In genomic region chr3:151788622-151789021, GRCm38 (mm10) we compare ENCODE assay signal across 29 mouse cellular contexts. TPM values are rescaled to one million over a fixed set of nuclear protein-coding genes. Genes with fewer than 3 reads are reported as not detected.
DNase-seq lines count a peak whose midpoint lies in the region; ATAC-seq and TF ChIP-seq lines count a peak whose summit lies in the region.
"Had no signal": no experiment of that assay in that cellular context is flagged by ENCODE, and none has a peak within 500 bp of the region (broad histone marks: within the 10 kb centered on the region; RNA-seq: fewer than 3 reads in every experiment).

No protein-coding gene starts in this region.

- DNase-seq in forebrain, postnatal 0 days: peak; percentile 27
- DNase-seq in forebrain, embryonic 10.5 days (ENCODE audit: extremely low spot score, low spot score): no peak
- DNase-seq in neural tube, embryonic 11.5 days (ENCODE audit: low spot score): no peak
- no peak for DNase-seq in neural tube, embryonic 10.5 days (ENCODE audit: extremely low spot score, low spot score)
- DNase-seq in retina, postnatal 1 day: no peak
- DNase-seq: adrenal gland, adult 8-10 months; adrenal gland, postnatal 14 days; adrenal gland, postnatal 36 days; B cell, adult 2 months; cerebellum, adult 11-12 months; cerebellum, adult 2 months; cerebellum, adult 9-10 months; cerebellum, postnatal 10 days; cerebellum, postnatal 25 days had no signal

- H3K4me1 ChIP-seq in forebrain, embryonic 15.5 days: no peaks in the 10 kb centered on the region
- H3K4me1 ChIP-seq in forebrain, embryonic 12.5 days: no peaks in the 10 kb centered on the region
- 0 out of 2 replicates have a peak, but pooled peaks cover 3% of the 10 kb centered on the region for H3K4me1 ChIP-seq in forebrain, postnatal 0 days (ENCODE audit: insufficient read depth)
- no peaks in the 10 kb centered on the region for H3K4me1 ChIP-seq in forebrain, embryonic 10.5 days
- H3K4me1 ChIP-seq in neural tube, embryonic 11.5 days (ENCODE audit: control insufficient read depth, insufficient read depth, low read length): no peaks in the 10 kb centered on the region
- H3K4me1 ChIP-seq: embryonic facial prominence, embryonic 13.5 days; embryonic facial prominence, embryonic 15.5 days had no signal

- no peaks in the 10 kb centered on the region for H3K27me3 ChIP-seq in forebrain, embryonic 15.5 days
- no peaks in the 10 kb centered on the region for H3K27me3 ChIP-seq in forebrain, embryonic 12.5 days
- no peaks in the 10 kb centered on the region for H3K27me3 ChIP-seq in forebrain, postnatal 0 days (ENCODE audit: insufficient read depth, low read length)
- no peaks in the 10 kb centered on the region for H3K27me3 ChIP-seq in forebrain, embryonic 10.5 days (ENCODE audit: poor library complexity, severe bottlenecking)
- no peaks in the 10 kb centered on the region for H3K27me3 ChIP-seq in neural tube, embryonic 11.5 days (ENCODE audit: control insufficient read depth, insufficient read depth, low read length)
- H3K27me3 ChIP-seq: CH12.LX; embryonic facial prominence, embryonic 13.5 days; embryonic facial prominence, embryonic 15.5 days had no signal

- TF ChIP-seq CTCF in forebrain, postnatal 0 days (IDR thresholded peaks at IDR 0.05; ENCODE audit: low read depth): no peak

- H3K9ac ChIP-seq in forebrain, embryonic 15.5 days (replicated peaks): no peak overlapping the region
- H3K9ac ChIP-seq in forebrain, embryonic 12.5 days: no peak overlapping the region
- no peak overlapping the region for H3K9ac ChIP-seq in forebrain, postnatal 0 days
- no peak overlapping the region for H3K9ac ChIP-seq in neural tube, embryonic 11.5 days (ENCODE audit: low read length)
- H3K9ac ChIP-seq: embryonic facial prominence, embryonic 13.5 days; embryonic facial prominence, embryonic 15.5 days had no signal

- no peak overlapping the region for H3K4me3 ChIP-seq in forebrain, embryonic 15.5 days
- H3K4me3 ChIP-seq in forebrain, embryonic 12.5 days (replicated peaks): no peak overlapping the region
- no peak overlapping the region for H3K4me3 ChIP-seq in forebrain, postnatal 0 days (ENCODE audit: low read depth, low read length)
- H3K4me3 ChIP-seq in forebrain, embryonic 10.5 days: no peak overlapping the region
- H3K4me3 ChIP-seq in neural tube, embryonic 11.5 days (ENCODE audit: low read depth, low read length): no peak overlapping the region
- H3K4me3 ChIP-seq: embryonic facial prominence, embryonic 13.5 days; embryonic facial prominence, embryonic 15.5 days; erythroblast, embryonic 14.5 days had no signal

- no peak overlapping the region for H3K4me2 ChIP-seq in forebrain, embryonic 15.5 days (replicated peaks)
- H3K4me2 ChIP-seq in forebrain, embryonic 12.5 days: no peak overlapping the region
- H3K4me2 ChIP-seq in forebrain, postnatal 0 days (ENCODE audit: low read depth): no peak overlapping the region
- H3K4me2 ChIP-seq in neural tube, embryonic 11.5 days (ENCODE audit: low read depth): no peak overlapping the region
- H3K4me2 ChIP-seq: embryonic facial prominence, embryonic 13.5 days; embryonic facial prominence, embryonic 15.5 days had no signal

- H3K27ac ChIP-seq in forebrain, embryonic 15.5 days (replicated peaks): no peak overlapping the region
- no peak overlapping the region for H3K27ac ChIP-seq in forebrain, embryonic 12.5 days
- H3K27ac ChIP-seq in forebrain, postnatal 0 days (ENCODE audit: low read depth, low read length): no peak overlapping the region
- no peak overlapping the region for H3K27ac ChIP-seq in forebrain, embryonic 10.5 days
- H3K27ac ChIP-seq in neural tube, embryonic 11.5 days (ENCODE audit: low read depth, low read length): no peak overlapping the region
- H3K27ac ChIP-seq: embryonic facial prominence, embryonic 13.5 days; embryonic facial prominence, embryonic 15.5 days had no signal

- H3K36me3 ChIP-seq in forebrain, embryonic 15.5 days: no peaks in the 10 kb centered on the region
- H3K36me3 ChIP-seq in forebrain, embryonic 12.5 days (replicated peaks): no peaks in the 10 kb centered on the region
- H3K36me3 ChIP-seq in forebrain, postnatal 0 days (ENCODE audit: insufficient read depth): no peaks in the 10 kb centered on the region
- no peaks in the 10 kb centered on the region for H3K36me3 ChIP-seq in forebrain, embryonic 10.5 days (replicated peaks)
- H3K36me3 ChIP-seq in neural tube, embryonic 11.5 days (ENCODE audit: control insufficient read depth, insufficient read depth, low read length): no peaks in the 10 kb centered on the region
- H3K36me3 ChIP-seq: embryonic facial prominence, embryonic 13.5 days; embryonic facial prominence, embryonic 15.5 days; G1E had no signal

- WGBS in forebrain, embryonic 15.5 days: 70% methylated on average over 8 of the region's 8 CpGs
- 82% methylated on average over 8 of the region's 8 CpGs for WGBS in forebrain, embryonic 12.5 days
- 59% methylated on average over 8 of the region's 8 CpGs for WGBS in forebrain, postnatal 0 days
- WGBS in forebrain, embryonic 10.5 days: 86% methylated on average over 8 of the region's 8 CpGs
- 77% methylated on average over 8 of the region's 8 CpGs for WGBS in neural tube, embryonic 11.5 days

- ATAC-seq in forebrain, embryonic 15.5 days (replicated peaks): peak; percentile 35; the same call in 1 of the 2 replicates
- ATAC-seq in forebrain, embryonic 12.5 days (ENCODE audit: low FRiP score): no peak
- ATAC-seq in forebrain, postnatal 0 days: peak; percentile 85
- 0 out of 2 replicates have a peak, but pooled peaks have one; percentile 19 for ATAC-seq in neural tube, embryonic 11.5 days (ENCODE audit: insufficient read depth, low FRiP score, low TSS enrichment)
- ATAC-seq: activated CD4-positive, CD25-positive, alpha-beta regulatory T cell, adult 4 months; CD4-positive, CD25-positive, alpha-beta regulatory T cell, adult 4 months; Patski had no signal

- H3K9me3 ChIP-seq in forebrain, embryonic 15.5 days: no peaks in the 10 kb centered on the region
- H3K9me3 ChIP-seq in forebrain, embryonic 12.5 days: no peaks in the 10 kb centered on the region
- H3K9me3 ChIP-seq in forebrain, postnatal 0 days (ENCODE audit: low read length): no peaks in the 10 kb centered on the region
- H3K9me3 ChIP-seq in forebrain, embryonic 10.5 days: no peaks in the 10 kb centered on the region
- no peaks in the 10 kb centered on the region for H3K9me3 ChIP-seq in neural tube, embryonic 11.5 days (ENCODE audit: control insufficient read depth, low read length)
- H3K9me3 ChIP-seq: embryonic facial prominence, embryonic 13.5 days; embryonic facial prominence, embryonic 15.5 days had no signal

RNA-seq across cellular contexts. Expression of gene Ifi44l, which starts 25.9 kb away (rescaled TPM):
- not detected in 2 replicates for polyA plus RNA-seq in forebrain, embryonic 15.5 days (2015; fragmentation: Nextera tagmentation; extraction: Ambion mirVana)
- not detected in 2 replicates for polyA plus RNA-seq in forebrain, embryonic 12.5 days (2016; fragmentation: Nextera tagmentation; extraction: Ambion mirVana)
- not detected in 2 replicates for total RNA-seq in forebrain, postnatal 0 days (2014; rRNA removed)
- not detected in 2 replicates for polyA plus RNA-seq in forebrain, postnatal 0 days (2015; fragmentation: Nextera tagmentation; extraction: Ambion mirVana)
- polyA plus RNA-seq in forebrain, embryonic 10.5 days (2016; fragmentation: Nextera tagmentation; extraction: Ambion mirVana): 0.11 TPM in 1 of 2 replicates, not detected in the other
- polyA plus RNA-seq in neural tube, embryonic 11.5 days (2014; fragmentation: Nextera tagmentation; extraction: Ambion mirVana): not detected in 2 replicates
- total RNA-seq: adrenal gland, adult 18-20 months; adrenal gland, adult 8-10 months; adrenal gland, postnatal 14 days; adrenal gland, postnatal 36 days; CH12.LX; G1E had no signal
- polyA plus RNA-seq: cerebellum, adult 2 months; cortical plate, adult 2 months; embryonic facial prominence, embryonic 11.5 days; embryonic facial prominence, embryonic 13.5 days; erythroblast, embryonic 14.5 days; forebrain, embryonic 11.5 days; frontal cortex, adult 2 months; G1E had no signal

RNA-seq across cellular contexts. Expression of gene Ifi44, which starts 38.9 kb away (rescaled TPM):
- 0.17 and 0.29 TPM in 2 replicates for polyA plus RNA-seq in forebrain, embryonic 15.5 days (2015; fragmentation: Nextera tagmentation; extraction: Ambion mirVana)
- 0.14 TPM in 1 of 2 replicates, not detected in the other for polyA plus RNA-seq in forebrain, embryonic 12.5 days (2016; fragmentation: Nextera tagmentation; extraction: Ambion mirVana)
- 1.2 and 2.9 TPM in 2 replicates for total RNA-seq in forebrain, postnatal 0 days (2014; rRNA removed)
- polyA plus RNA-seq in forebrain, postnatal 0 days (2015; fragmentation: Nextera tagmentation; extraction: Ambion mirVana): 0.52 and 0.79 TPM in 2 replicates
- polyA plus RNA-seq in forebrain, embryonic 10.5 days (2016; fragmentation: Nextera tagmentation; extraction: Ambion mirVana): not detected in 2 replicates
- polyA plus RNA-seq in neural tube, embryonic 11.5 days (2014; fragmentation: Nextera tagmentation; extraction: Ambion mirVana): 0.11 TPM in 1 of 2 replicates, not detected in the other
- polyA plus RNA-seq: erythroblast, embryonic 14.5 days; G1E had no signal

RNA-seq across cellular contexts. Expression of gene Ptgfr, which starts 48.8 kb away (rescaled TPM):
- polyA plus RNA-seq in forebrain, embryonic 15.5 days (2015; fragmentation: Nextera tagmentation; extraction: Ambion mirVana): 0.38 and 0.51 TPM in 2 replicates
- polyA plus RNA-seq in forebrain, embryonic 12.5 days (2016; fragmentation: Nextera tagmentation; extraction: Ambion mirVana): 0.56 and 0.65 TPM in 2 replicates
- total RNA-seq in forebrain, postnatal 0 days (2014; rRNA removed): 0.69 and 21.6 TPM in 2 replicates
- 1.0 and 1.1 TPM in 2 replicates for polyA plus RNA-seq in forebrain, postnatal 0 days (2015; fragmentation: Nextera tagmentation; extraction: Ambion mirVana)
- 1.9 and 2.9 TPM in 2 replicates for polyA plus RNA-seq in forebrain, embryonic 10.5 days (2016; fragmentation: Nextera tagmentation; extraction: Ambion mirVana)
- 2.1 and 3.2 TPM in 2 replicates for polyA plus RNA-seq in neural tube, embryonic 11.5 days (2014; fragmentation: Nextera tagmentation; extraction: Ambion mirVana)
- total RNA-seq: CH12.LX had no signal
- polyA plus RNA-seq: activated CD4-positive, CD25-positive, alpha-beta regulatory T cell, adult 4 months; CD4-positive, CD25-positive, alpha-beta regulatory T cell, adult 4 months; erythroblast, embryonic 14.5 days; G1E had no signal
